Mouse (Mus musculus) liver, embryonic 14.5 days (tissue): ENCODE measurements around the gene Adipor2. TPM values are rescaled to one million over a fixed set of nuclear protein-coding genes. Genes with fewer than 3 reads are reported as not detected.

Experiments
- ATAC-seq: fragments of 200-750 bp; cut with Nextera tagmentation; 2 replicates; pipeline ENCODE4 v1.8.0; 2017; ENCODE audit warnings: moderate number of reproducible peaks, mild to moderate bottlenecking, moderate library complexity; ENCODE audit not compliant: insufficient read depth
- DNase-seq, 3 experiments: peaks; one replicate each; pipeline ENCODE4 v3.0.0-alpha.2; 2012 to 2013; ENCODE audit warnings: low read depth in 3 of 3, low spot score in 3 of 3
- H3K27ac ChIP-seq: fragments of 300-500 bp; sonication (generic); 2 replicates; pipeline ENCODE4 v1.5.1; 2014; ENCODE audit warnings: moderate library complexity, mild to moderate bottlenecking, control low read depth, inconsistent platforms
- H3K27me3 ChIP-seq: fragments of 300-500 bp; sonication (generic); 2 replicates; pipeline ENCODE4 v1.6.1; 2014; ENCODE audit warnings: mild to moderate bottlenecking, low read length, moderate library complexity; ENCODE audit not compliant: control insufficient read depth, insufficient read depth
- H3K36me3 ChIP-seq: fragments of 300-500 bp; sonication (generic); replicated peaks from 2 replicates; pipeline ENCODE4 v1.6.1; 2014; ENCODE audit warnings: low read depth; ENCODE audit not compliant: control insufficient read depth, insufficient read depth
- H3K4me1 ChIP-seq, 2 experiments: fragments of 200-500 bp in 1 of 2; fragments of 300-500 bp in 1 of 2; sonication (generic) in 1 of 2; replicated peaks; 2 replicates each; pipeline ENCODE4 v1.6.1; 2012 to 2014; ENCODE audit warnings: antibody characterized with exemption in 1 of 2, inconsistent platforms in 1 of 2, low read length in 1 of 2; ENCODE audit not compliant: control insufficient read depth in 2 of 2, insufficient read depth in 2 of 2
- H3K4me2 ChIP-seq: fragments of 300-500 bp; sonication (generic); 2 replicates; pipeline ENCODE4 v1.6.1; 2014; ENCODE audit warnings: low read depth, mild to moderate bottlenecking, control low read depth, moderate library complexity
- H3K4me3 ChIP-seq, 2 experiments: fragments of 200-500 bp in 1 of 2; fragments of 300-500 bp in 1 of 2; sonication (generic) in 1 of 2; 2 replicates each; pipeline ENCODE4 v1.5.1; 2012 to 2014; ENCODE audit warnings: low read depth in 2 of 2, low read length in 2 of 2, mild to moderate bottlenecking in 2 of 2, control low read depth in 1 of 2, inconsistent platforms in 1 of 2, moderate library complexity in 1 of 2; ENCODE audit not compliant: insufficient read depth in 1 of 2
- H3K9ac ChIP-seq: fragments of 300-500 bp; sonication (generic); replicated peaks from 2 replicates; pipeline ENCODE4 v1.6.1; 2014; ENCODE audit warnings: mild to moderate bottlenecking, control low read depth, moderate library complexity
- H3K9me3 ChIP-seq: fragments of 300-500 bp; sonication (generic); 2 replicates; pipeline ENCODE4 v1.6.1; 2016; ENCODE audit warnings: low read length, mixed read lengths; ENCODE audit not compliant: control insufficient read depth
- CTCF ChIP-seq: IDR thresholded peaks from 2 replicates; pipeline ENCODE4 v1.5.1; 2016; ENCODE audit warnings: antibody characterized with exemption, low read depth, control low read depth
- EP300 ChIP-seq: IDR thresholded peaks from 2 replicates; pipeline ENCODE4 v1.6.1; 2016; ENCODE audit warnings: antibody characterized with exemption, low read depth
- WGBS: fragments of 180-500 bp; shearing (Covaris S2); extraction: QIAGEN DNeasy Blood & Tissue Kit; methylation state at CpG from one replicate; pipeline ENCODE4 v1.1.7; 2014; ENCODE audit not compliant: insufficient replicate concordance; 5-methylcytosine and 5-hydroxymethylcytosine counted together
- polyA plus RNA-seq, 2 experiments: library from polyadenylated mRNA; depleted of rRNA in 1 of 2; stranded (reverse) in 1 of 2; unstranded in 1 of 2; fragments of >200 nt; fragmentation: Nextera tagmentation in 1 of 2; extraction: Ambion mirVana in 1 of 2; gene quantifications; 2 replicates each; pipeline versions ENCODE4 v1.2.1 to v1.2.3; 2012 to 2014

Adipor2 gene
- polyA plus RNA-seq, 2 experiments = 17.7 to 18.4 TPM

DNA sequence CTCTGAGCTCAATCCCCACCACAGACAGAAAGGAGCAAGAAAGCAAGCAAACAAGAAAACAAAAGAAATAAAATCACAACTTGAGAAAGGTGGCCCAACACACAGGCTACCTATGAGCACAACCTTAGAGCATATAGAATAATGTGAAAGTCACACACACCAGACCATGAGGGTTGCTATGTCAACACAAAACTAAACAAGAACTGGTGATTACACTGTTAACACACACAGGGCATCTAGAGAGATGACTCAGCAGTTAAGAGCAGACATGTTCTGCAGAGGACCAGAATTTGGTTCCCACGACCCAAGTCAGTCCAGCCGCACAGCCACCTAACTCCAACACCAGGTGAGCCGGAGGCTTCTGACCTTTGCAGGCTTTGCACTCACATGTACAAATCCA, 14.5 kb downstream of the Adipor2 start:
- Histone ChIP-seq H3K9ac (no peak overlapping the region), H3K36me3 (no peaks in the 10 kb centered on the region), H3K27me3 (no peaks in the 10 kb centered on the region), H3K9me3 (no peaks in the 10 kb centered on the region), H3K4me3 (no peak overlapping the region), H3K4me2 (no peak overlapping the region), H3K27ac (no peak overlapping the region), H3K4me1 (peaks cover 0 to 11% of the 10 kb centered on the region in 2 experiments; a peak in 2 of 4 replicates)
- no peak for TF ChIP-seq EP300
- WGBS = 61% methylated on average over 3 of the region's 3 CpGs
- ATAC-seq (no peak), DNase-seq (no peak)

DNA sequence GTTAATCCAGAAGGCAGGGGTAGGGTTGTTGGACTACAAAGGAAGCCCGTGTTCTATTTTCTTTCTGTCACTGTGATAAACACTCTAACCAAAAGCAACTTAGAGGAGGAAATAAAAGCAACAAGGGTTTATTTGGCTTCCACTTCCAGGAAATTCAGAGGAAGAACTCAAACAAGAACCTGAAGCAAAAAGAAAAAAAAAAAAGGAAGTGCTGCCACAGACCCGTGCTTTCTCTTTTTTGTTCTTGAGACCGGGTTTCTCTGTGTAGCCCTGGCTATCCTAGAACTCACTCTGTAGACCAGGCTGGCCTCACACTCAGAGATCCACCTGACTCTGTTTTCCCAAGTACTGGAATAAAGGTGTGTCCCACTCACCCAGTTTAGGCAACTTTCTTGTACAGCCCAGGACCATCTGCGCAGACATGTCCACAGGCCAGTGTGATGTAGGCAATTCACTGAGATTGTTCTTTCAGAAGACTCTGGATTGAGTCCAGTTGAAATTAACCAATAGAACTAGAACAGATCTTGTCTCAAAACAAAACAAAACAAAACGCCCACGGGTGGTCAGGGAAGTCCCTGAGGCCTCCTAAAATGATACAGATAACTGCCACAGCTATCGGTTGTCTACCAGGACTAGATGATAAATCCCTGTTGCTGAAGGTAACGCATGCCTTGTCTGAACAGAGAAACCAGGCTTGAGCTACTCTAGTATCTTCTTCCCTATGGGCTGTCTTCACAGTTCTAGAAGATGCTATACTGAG, 15.8 kb downstream of the Adipor2 start:
- peaks cover 0 to 11% of the 10 kb centered on the region in 2 experiments; a peak in 2 of 4 replicates for H3K4me1 ChIP-seq
- no peak for TF ChIP-seq EP300
- no peak for TF ChIP-seq CTCF
- 31% methylated on average over 8 of the region's 8 CpGs for WGBS
- H3K9ac ChIP-seq = no peak overlapping the region
- no peak overlapping the region for H3K27ac ChIP-seq
- H3K27me3 ChIP-seq = no peaks in the 10 kb centered on the region
- DNase-seq = no peak
- ATAC-seq = no peak
- no peaks in the 10 kb centered on the region for H3K36me3 ChIP-seq
- no peaks in the 10 kb centered on the region for H3K9me3 ChIP-seq
- no peak overlapping the region for H3K4me3 ChIP-seq
- no peak overlapping the region for H3K4me2 ChIP-seq

DNA sequence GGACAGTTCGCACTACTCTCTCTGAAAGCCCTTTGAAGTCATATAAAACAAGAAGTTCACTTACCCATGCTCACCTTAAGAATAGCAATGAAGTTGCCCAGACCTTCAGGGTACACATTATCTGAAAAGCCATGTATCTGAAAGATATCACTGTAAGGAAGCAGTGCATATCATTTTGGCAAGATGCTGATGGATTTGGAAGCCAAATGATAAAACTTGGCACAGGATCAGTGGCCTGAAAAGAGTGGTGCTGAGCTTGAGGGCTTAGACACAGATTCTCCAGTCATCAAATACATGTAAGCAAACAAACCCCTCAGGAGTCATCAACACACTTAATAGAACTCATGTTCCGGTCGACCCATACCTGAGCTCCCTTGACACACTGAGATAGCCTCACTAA, 16.9 kb downstream of the Adipor2 start:
- no peak for TF ChIP-seq CTCF
- no peak for TF ChIP-seq EP300
- no peaks in the 10 kb centered on the region for H3K36me3 ChIP-seq
- H3K9me3 ChIP-seq = no peaks in the 10 kb centered on the region
- peaks cover 0 to 16% of the 10 kb centered on the region in 2 experiments; a peak in 2 of 4 replicates for H3K4me1 ChIP-seq
- WGBS = 87% methylated on average over 3 of the region's 3 CpGs
- ATAC-seq = no peak
- no peak overlapping the region for H3K4me2 ChIP-seq
- DNase-seq = no peak
- H3K9ac ChIP-seq = no peak overlapping the region
- no peaks in the 10 kb centered on the region for H3K27me3 ChIP-seq
- no peak overlapping the region for H3K27ac ChIP-seq
- no peak overlapping the region for H3K4me3 ChIP-seq

DNA sequence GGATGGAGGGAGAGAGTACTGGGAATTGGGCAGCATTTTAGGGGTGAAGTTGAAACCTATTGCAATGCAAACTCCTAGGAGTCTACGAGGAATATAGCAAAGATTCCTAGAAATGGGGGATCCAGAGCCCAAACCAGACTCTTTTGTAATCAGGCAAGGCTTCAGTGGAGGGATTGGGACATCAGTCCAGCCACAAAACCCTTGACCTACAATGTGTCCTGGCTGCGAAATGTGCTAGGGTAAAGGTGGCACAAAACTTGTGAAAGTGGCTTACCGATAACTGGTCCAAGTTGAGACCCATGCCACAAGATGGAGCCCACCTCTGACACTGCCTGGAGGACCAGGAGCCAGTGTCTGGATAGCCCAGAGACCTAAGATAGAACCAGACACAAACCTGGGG, 18.1 kb downstream of the Adipor2 start:
- no peaks in the 10 kb centered on the region for H3K27me3 ChIP-seq
- H3K4me1 ChIP-seq = peaks cover 0 to 21% of the 10 kb centered on the region in 2 experiments; a peak in 2 of 4 replicates
- H3K4me3 ChIP-seq = no peak overlapping the region
- H3K9ac ChIP-seq = no peak overlapping the region
- H3K27ac ChIP-seq = no peak overlapping the region
- H3K36me3 ChIP-seq = no peaks in the 10 kb centered on the region
- no peaks in the 10 kb centered on the region for H3K9me3 ChIP-seq
- 67% methylated on average over 3 of the region's 3 CpGs for WGBS
- DNase-seq (no peak), ATAC-seq (no peak)
- no peak for TF ChIP-seq CTCF
- no peak for TF ChIP-seq EP300
- H3K4me2 ChIP-seq = no peak overlapping the region

DNA sequence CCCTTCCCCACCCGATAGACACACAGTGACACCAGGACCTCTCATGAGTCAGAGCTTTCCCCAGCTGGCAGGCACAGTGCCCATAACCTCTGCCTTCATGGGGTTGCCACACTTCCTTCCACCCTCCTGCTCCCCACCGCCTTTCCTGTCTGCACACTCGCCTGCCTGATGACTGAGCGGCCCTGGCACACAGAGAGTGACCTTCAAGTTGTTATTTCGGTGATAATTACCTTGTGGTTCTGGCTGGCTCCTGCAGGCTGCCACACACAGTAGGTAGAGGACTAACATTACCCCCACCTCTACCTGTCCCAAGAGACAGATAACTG, 21.2 kb downstream of the Adipor2 start:
- H3K9me3 ChIP-seq = no peaks in the 10 kb centered on the region
- H3K36me3 ChIP-seq = no peaks in the 10 kb centered on the region
- H3K9ac ChIP-seq = no peak overlapping the region
- no peaks in the 10 kb centered on the region for H3K27me3 ChIP-seq
- H3K4me3 ChIP-seq = no peak overlapping the region
- no peak overlapping the region for H3K27ac ChIP-seq
- TF ChIP-seq EP300 = no peak
- no peak for TF ChIP-seq CTCF
- WGBS = 16% methylated on average over 5 of the region's 5 CpGs
- no peak for DNase-seq
- H3K4me2 ChIP-seq = no peak overlapping the region; the same call in 1 of the 2 replicates
- peak; percentile 41; the same call in 1 of the 2 replicates for ATAC-seq
- H3K4me1 ChIP-seq = peaks cover 0 to 10% of the 10 kb centered on the region in 2 experiments; a peak in 2 of 4 replicates
